Mouse (Mus musculus): ENCODE results near the gene Apobec3.

Gene Apobec3

DNA sequence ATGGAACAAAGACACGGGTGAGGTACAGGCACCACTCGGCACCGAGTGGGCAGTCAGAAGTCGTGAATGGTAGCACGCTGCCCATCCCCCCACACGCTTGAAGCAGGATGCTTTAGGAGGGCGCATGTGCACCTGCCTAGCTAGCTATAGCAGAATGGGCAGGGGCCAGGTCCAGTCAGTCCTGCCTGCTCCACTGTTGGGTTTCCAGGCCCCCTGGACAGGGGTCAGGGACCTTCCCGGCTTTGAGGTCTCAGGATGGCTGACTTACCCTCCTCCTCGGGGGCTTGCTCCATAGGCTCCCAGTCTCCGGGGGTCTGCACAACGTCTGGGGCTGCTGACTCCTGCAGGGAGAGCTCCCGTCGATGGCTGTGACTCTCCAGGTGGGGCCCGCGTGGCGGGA, 27.0 kb downstream of the Apobec3 start:
- in situ Hi-C loops (cut with MboI; ENCODE audit: unreplicated experiment in 2 of 2): no loop called here

DNA sequence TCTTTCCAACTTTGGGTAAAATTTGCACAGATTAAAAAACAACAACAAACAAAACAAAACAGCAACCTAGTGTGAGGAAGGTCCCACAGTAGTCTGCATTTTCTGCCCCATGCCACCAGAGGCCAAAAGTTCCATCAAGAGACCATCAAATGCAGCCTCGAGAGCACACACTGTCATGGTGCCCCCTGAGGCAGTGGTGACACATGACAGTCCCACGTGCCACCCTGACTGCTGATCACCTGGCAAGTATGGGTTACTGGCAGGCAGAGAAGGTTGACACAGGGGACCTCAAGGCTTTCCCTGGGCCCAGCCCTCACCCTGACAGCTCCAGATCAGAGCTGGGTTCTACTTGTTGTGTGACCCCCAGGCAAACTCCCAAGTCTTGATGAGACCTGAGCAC, 28.3 kb downstream of the Apobec3 start:
- in situ Hi-C loops (cut with MboI; ENCODE audit: unreplicated experiment in 2 of 2): no loop called here

DNA sequence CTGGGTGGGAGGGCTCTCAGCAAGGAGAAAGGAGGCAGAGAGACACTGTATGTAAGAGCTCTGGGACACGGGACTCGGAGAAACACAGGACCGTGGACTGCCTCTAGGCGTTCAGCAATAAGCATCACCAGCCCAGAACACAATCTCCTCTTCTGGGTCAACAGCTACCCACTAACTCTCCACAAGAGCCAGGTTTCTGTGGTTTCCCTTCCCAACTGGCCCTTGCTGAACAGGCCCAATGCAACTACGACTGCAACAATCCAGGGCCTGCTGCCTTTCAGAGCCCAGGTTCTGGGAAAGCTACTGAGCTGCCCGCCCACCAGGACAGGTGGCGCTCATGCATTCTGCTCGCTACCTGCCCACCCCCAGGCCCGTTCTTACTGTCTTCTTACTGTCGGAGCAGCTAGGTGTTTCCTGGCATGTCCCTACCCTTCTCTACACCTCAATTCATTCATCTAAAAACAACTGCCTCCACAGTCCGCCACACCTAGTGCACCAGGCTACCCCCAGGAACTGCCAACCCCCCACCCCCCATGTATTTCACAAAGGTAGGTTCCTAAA, 35.5 kb downstream of the Apobec3 start:
- in situ Hi-C loops (cut with MboI; ENCODE audit: unreplicated experiment in 2 of 2): loop anchor here in 1 of 2 experiments (25.0 kb wide), 1 partner anchor 785 kb away; the partner anchor contains the start of gene Tnrc6b

DNA sequence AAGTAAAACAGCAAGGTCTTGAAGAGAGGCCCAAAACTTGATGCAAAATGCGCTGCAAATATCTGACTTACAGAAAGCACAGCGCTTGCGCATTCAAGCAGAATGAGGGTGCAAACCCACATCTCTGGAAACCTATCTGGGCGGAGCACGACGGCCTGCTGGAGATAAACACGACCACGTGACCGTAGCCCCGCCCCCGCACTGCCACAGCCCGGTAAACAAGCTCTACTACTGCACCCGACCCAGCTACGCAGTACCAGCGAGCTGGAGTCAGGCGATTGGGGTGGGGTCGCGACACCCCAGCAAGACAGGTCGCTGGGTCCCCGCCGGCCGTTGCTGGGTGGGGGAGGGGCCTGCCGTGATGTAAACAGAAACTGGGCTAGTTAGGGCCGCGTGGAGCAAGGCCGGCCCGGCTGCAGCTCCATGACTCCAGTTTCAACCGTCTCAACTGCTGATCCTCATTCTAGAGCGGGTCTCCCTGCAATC, 36.2 kb downstream of the Apobec3 start:
- in situ Hi-C loops (cut with MboI; ENCODE audit: unreplicated experiment in 2 of 2): loop anchor here in 1 of 2 experiments (25.0 kb wide), 1 partner anchor 785 kb away; the partner anchor contains the start of gene Tnrc6b

DNA sequence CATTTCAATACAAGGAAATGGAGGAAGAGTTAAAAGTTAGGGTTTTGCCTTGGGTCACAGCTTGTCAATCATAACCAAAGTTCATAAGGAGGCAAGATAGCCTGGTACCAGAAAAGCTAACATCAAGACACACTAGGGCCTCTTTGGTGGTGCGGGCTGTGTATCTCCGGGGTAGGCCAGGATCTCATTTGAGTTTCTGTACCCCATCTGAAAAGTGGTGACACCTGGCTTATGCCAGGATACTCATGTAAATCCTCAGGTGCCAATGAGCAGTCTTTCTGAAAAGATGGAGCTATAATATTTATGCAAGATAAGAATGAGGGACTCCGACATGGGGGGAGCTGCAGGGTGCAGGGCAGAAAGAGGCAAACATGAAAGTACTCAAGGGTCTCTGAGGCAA, 36.9 kb downstream of the Apobec3 start:
- in situ Hi-C loops (cut with MboI; ENCODE audit: unreplicated experiment in 2 of 2): loop anchor here in 1 of 2 experiments (25.0 kb wide), 1 partner anchor 784 kb away; the partner anchor contains the start of gene Tnrc6b

DNA sequence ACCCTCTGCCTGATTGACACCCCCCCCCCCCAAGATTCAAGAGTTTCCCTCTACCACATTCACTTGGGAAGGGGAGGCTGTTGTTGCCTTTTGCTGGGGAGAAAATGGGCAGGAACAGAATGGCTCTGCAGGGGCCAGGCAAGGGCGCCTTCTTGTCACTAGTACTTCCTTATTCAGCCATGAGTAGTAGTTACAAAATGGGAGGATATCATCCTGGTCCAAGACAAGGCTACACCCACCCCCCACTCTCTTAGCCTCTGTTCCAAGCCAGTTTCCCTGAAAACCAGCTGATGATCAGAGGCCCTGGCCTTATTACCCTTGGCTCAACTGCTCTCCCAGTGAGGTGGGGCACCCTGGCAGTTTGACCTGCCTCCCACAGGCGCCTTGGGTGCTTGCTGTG, 37.3 kb downstream of the Apobec3 start:
- in situ Hi-C loops (cut with MboI; ENCODE audit: unreplicated experiment in 2 of 2): loop anchor here in 1 of 2 experiments (25.0 kb wide), 1 partner anchor 784 kb away; the partner anchor contains the start of gene Tnrc6b

DNA sequence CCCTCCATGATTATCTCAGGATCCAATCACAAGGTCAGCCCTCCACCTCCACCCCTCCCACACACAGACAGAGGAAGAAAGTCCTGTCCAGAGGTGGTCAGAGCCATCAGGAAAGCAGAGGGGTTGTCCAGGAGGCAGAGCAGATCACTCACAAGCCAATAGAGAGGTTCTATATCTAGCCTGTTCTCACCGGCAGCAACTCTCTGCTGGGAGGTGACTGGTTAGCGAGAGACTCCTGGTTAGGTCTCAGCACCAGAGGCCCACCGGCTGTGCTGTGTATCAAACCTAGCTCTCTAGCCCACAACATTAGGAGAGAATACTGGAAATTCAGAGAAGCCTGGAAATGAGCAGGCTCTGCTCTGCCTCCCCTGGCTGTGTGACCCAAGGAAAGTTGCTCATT, 38.3 kb downstream of the Apobec3 start:
- in situ Hi-C loops (cut with MboI; ENCODE audit: unreplicated experiment in 2 of 2): loop anchor here in 1 of 2 experiments (25.0 kb wide), 1 partner anchor 783 kb away; the partner anchor contains the start of gene Tnrc6b

DNA sequence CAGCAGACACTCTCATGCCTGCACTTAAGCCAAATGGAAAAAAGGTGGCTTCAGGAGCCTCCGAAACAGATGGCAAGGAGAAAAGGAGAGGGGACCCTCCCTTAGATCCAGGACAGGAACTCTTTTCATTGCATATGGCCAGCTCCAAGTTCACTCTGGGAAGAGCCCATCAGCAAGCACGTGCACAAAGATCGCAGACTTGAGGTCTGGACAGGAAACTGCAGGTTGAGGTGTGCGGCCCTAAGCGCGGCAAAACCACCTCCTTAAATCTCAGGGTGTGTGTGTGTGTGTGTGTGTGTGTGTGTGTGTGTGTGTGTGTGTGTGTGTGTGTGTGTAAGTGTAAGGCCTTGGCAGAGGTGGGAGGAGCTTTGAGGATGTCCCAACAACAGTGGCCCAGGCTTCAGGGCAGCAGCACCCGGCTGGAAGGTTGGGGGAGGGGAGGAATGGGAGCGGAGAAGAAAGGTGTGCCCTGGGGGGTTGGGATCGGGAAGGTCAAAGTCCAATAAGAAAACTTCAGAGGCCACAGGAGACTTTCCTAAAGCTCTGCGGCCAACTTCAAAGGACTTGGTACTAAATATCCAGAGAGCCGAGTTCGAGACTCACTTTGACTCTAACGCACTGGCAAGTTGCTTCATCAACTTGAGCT, 40.2 kb downstream of the Apobec3 start:
- in situ Hi-C loops (cut with MboI; ENCODE audit: unreplicated experiment in 2 of 2): loop anchor here in 1 of 2 experiments (25.0 kb wide), 1 partner anchor 781 kb away; the partner anchor contains the start of gene Tnrc6b

DNA sequence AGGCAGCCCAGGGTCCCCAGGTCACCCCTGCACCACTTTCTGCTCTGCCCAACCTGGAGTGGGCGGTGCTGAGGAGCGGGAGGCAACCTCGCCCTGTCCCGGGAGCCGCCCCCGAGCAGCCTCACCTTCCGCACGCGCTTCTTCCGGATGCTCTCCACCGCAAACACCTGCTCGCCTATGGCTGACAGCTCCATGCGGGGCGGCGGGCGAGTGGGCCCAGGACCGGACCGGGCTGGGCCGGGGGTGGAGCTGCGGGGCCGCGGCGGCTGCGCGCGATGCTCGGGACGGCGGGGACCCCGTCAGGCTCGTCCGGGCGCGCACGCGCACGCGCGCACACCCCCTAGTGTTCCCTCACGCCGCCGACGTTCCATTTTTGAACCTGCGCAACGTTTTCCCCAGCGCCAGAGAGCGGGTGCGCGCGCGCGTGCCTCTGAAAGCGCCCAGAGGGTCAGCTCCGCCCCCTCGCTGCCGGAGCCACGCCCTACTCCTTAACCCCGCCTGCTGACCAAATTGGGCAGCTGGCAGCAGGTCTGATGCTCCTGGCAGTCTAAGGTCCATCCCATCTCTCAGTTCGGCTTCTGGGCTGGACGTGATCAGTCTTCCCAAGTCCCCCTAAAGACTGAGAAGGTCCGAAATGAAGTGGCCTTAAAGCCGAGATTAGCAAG, 41.0 kb downstream of the Apobec3 start:
- in situ Hi-C loops (cut with MboI; ENCODE audit: unreplicated experiment in 2 of 2): loop anchor here in 1 of 2 experiments (25.0 kb wide), 1 partner anchor 780 kb away; the partner anchor contains the start of gene Tnrc6b

DNA sequence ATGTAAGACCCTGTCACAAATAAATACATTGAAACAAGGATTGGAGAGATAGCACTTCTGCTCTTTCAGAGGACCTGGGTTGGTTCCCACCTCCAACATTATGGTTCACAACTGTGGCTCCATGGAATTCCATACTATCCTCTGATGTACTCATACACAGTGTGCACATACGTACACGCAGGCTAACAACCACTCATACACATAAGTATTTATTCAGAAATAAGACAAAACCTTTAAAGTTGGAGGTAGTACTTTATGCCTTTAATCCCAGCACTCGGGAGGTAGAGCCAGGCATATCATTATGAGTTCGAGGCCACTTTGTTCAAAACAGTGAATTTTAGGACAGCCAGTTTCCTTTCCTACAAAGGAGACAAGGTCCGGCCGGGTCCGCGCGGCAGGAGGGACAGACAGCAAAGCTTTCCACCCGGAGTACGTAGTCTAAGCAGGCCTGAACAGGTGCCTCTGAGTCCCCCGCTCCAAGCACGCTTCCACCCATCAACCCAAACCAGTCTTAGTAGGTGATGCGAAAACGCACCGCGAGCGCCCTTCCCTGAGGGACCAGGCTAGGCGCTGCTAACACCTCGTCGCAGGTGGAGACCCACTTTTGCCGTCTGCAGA, 41.7 kb downstream of the Apobec3 start:
- in situ Hi-C loops (cut with MboI; ENCODE audit: unreplicated experiment in 2 of 2): loop anchor here in 1 of 2 experiments (25.0 kb wide), 1 partner anchor 779 kb away; the partner anchor contains the start of gene Tnrc6b

DNA sequence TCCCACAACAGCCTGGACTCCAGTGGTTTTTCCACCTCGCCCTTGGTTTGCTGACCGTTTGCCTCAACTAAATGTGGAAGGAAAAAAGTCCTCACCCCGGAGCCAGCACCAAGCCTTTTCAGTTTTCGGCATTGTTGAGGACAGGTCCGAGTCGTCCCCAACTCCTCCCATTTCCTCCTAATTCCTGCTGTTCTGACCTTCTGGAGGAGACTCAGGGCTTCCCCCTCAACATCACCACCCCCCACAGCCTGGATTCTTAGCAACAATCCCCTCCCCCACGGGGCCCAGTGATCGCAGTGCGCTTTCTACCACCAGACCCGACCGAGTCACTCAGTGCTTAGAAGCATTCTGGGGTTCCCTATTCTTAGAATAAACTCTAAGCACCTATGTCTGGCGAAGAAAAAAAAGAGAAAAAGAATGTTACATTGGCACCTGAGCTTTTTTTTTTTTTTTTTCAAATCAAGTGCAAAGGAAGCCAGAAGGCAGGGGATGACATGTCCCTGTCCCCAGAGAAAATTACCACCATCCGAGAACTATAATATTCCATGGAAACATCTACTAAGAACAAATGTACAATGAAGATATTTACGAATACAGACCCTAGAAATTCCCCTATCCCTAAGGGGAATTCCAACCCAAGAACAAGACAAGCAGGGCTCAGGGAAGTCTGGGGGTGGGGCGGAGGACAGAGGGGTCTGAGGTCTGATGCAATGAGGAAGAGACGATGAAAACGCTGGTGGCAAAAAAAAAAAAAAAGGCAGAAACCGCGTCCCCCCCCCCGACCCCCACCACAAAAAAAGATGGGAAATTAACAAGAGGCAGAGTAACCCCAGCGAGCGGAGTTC, 42.4 kb downstream of the Apobec3 start:
- in situ Hi-C loops (cut with MboI; ENCODE audit: unreplicated experiment in 2 of 2): loop anchor here in 1 of 2 experiments (25.0 kb wide), 1 partner anchor 778 kb away; the partner anchor contains the start of gene Tnrc6b

DNA sequence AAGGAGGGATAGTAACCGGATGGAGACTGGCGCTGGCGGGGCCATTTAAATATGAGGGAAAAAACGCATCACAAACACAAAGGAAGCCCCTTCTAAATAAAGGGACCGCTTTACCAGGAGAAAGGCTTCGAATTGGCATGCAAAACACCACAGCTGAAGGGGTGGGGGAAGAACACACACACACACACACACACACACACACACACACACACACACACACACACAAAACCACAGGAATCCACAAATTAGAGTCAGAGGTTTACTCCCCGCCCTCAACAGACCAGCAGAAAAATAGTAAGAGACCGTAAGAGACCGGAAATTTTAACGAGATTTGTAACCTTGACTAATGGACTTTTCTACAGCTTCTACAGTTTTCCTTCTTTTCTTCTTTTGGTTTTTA, 43.3 kb downstream of the Apobec3 start:
- in situ Hi-C loops (cut with MboI; ENCODE audit: unreplicated experiment in 2 of 2): loop anchor here in 1 of 2 experiments (25.0 kb wide), 1 partner anchor 778 kb away; the partner anchor contains the start of gene Tnrc6b

DNA sequence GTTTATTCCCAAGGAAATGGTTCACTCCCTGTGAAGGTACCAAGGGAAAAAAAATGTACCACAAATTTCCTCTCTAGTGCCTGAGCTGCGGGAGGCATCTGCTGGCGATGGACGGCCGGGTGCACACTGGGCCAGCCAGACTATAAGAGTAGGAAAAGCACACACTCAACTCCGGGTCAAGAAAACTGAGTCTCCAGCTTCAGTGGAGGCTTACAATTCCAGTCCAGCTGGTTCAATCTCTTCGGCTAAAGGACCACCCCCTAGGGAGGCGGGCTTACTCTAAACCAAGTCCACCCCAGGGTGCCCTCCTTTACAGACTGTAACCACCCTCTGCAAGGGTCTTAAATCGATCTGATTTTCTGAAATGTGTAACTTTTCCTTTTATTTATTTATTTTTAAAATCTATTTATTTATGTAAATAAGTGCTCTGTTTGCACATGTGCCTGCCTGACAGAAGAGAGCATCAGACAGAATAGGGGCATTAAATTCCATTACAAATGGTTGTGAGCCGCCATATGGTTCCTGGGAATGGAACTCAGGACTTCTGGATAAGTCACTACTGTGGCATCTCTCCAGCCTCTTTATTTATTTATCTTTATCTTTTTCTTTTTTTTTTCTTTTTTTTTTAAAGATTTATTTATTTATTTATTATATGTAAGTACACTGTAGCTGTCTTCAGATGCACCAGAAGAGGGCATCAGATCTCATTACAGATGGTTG, 44.4 kb downstream of the Apobec3 start:
- in situ Hi-C loops (cut with MboI; ENCODE audit: unreplicated experiment in 2 of 2): loop anchor here in 1 of 2 experiments (25.0 kb wide), 1 partner anchor 776 kb away; the partner anchor contains the start of gene Tnrc6b

DNA sequence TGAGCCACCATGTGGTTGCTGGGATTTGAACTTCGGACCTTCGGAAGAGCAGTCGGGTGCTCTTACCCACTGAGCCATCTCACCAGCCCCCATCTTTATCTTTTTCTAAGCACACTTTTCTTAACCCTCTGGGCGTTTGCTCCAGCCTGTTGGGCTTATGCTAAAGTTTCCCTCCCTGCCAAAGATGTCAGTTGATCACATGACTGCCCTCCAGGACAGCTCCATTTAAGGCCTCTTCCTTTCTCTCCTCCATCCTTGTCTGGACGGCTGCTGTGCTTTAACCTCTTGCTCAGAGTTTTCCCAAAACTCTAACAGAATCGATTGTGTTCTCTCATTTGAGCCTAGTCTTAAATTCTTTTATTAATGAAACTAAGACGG, 44.9 kb downstream of the Apobec3 start:
- in situ Hi-C loops (cut with MboI; ENCODE audit: unreplicated experiment in 2 of 2): loop anchor here in 1 of 2 experiments (25.0 kb wide), 1 partner anchor 776 kb away; the partner anchor contains the start of gene Tnrc6b

DNA sequence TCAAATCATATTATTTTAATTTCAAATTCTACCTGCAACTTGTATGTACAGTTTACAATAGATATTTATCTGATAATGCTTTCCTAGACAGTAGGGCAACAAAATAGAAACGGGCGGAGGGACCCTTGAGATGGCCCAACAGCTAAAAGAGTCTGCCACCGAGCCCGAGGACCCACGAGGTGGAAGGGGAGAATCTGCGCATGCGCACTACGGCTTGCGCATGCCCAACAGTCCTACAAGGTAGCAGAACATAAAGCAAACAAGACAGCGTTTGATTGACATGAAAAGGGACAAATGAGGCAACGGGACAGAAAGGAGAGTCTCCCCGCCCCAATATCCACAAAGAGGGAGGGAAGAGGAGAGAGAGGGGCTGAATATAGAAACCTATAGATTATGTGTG, 47.6 kb downstream of the Apobec3 start:
- in situ Hi-C loops (cut with MboI; ENCODE audit: unreplicated experiment in 2 of 2): loop anchor here in 1 of 2 experiments (25.0 kb wide), 1 partner anchor 773 kb away; the partner anchor contains the start of gene Tnrc6b

DNA sequence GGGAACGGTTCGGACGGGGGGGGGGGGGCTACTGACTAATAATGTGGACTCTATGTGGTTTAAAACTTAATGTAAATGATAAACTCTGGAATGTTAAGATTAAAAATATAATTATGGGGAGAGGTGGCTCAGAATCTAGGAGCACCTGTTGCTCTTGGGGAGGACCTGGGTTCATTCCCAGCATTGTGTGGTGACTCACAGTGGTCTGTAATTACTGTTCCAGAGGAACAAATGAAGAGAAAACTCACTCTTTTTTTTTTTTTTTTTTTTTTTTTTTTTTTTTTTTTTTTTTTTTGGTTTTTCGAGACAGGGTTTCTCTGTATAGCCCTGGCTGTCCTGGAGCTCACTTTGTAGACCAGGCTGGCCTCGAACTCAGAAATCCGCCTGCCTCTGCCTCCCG, 48.0 kb downstream of the Apobec3 start:
- in situ Hi-C loops (cut with MboI; ENCODE audit: unreplicated experiment in 2 of 2): loop anchor here in 1 of 2 experiments (25.0 kb wide), 1 partner anchor 773 kb away; the partner anchor contains the start of gene Tnrc6b

DNA sequence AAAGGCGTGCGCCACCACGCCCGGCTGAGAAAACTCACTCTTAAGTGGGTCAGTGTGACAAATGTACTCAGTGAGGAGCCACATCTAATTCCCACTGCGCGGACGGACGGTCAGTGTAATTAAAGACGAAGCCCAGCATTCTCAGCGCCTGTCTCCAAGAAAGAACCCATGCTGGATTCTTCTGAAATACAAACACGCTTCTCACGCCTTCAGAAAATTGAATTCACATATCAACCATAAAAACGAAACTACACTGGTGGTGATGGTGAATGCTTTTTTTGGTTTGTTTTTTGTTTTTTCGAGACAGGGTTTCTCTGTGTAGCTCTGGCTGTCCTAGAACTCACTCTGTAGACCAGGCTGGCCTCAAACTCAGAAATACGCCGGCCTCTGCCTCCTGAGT, 48.5 kb downstream of the Apobec3 start:
- in situ Hi-C loops (cut with MboI; ENCODE audit: unreplicated experiment in 2 of 2): loop anchor here (5.0 to 25.0 kb wide), 4 partner anchors 108 to 772 kb away; partner anchors contain the start of genes Cbx6 (in 1 of the 2), Gm49486 (in 1 of the 2), Npcd (in 1 of the 2) and Pick1 (in 1 of the 2)

DNA sequence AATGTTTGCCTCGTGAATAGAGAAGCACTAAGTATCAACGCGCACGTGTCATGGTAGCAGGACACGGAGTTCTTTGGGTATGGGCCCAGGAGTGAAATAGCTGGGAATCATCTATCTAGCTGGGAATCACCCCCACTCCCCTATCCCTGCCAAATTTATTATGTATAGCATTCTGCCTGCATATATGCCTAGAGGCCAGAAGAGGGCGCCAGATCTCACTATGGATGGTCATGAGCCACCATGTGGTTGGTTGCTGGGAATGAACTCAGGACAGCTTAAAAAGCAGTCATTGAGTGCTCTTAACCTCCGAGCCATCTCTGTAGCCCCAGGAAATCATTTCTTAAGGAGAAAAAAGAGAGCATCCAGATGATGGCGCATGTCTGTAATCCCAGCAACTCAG, 49.5 kb downstream of the Apobec3 start:
- in situ Hi-C loops (cut with MboI; ENCODE audit: unreplicated experiment in 2 of 2): loop anchor here (5.0 to 25.0 kb wide), 4 partner anchors 109 to 771 kb away; partner anchors contain the start of genes Cbx6 (in 1 of the 2), Gm49486 (in 1 of the 2), Npcd (in 1 of the 2) and Pick1 (in 1 of the 2)

All from v-Abl transformed pro-B cells (cell line).